Mouse (Mus musculus): ENCODE results near the gene Serbp1. TPM values are rescaled to one million over a fixed set of nuclear protein-coding genes. Genes with fewer than 3 reads are reported as not detected.

The Serbp1 gene
- polyA plus RNA-seq (2012; rRNA removed) = 407 and 450 TPM in 2 replicates

GRCm38 (mm10) chr6:67237977-67238376 is at the start of gene Serbp1:
Gene Serbp1, plus strand, starts transcription at chr6:67238176.

Other genes with a start within 250 kb of the Serbp1 start
- 94.8 and 101 TPM in 2 replicates for gene Gadd45a, start 200.7 kb upstream of the Serbp1 start, polyA plus RNA-seq (2012; rRNA removed)
- gene Il12rb2, start 138.0 kb downstream of the Serbp1 start, polyA plus RNA-seq (2012; rRNA removed) = 0.46 and 0.53 TPM in 2 replicates